Mouse (Mus musculus) left cerebral cortex, adult 2 months (tissue): ENCODE results near the gene Kif26a. TPM values are rescaled to one million over a fixed set of nuclear protein-coding genes. Genes with fewer than 3 reads are reported as not detected.

Experiments
- DNase-seq, 2 experiments: peaks; one replicate each; pipeline ENCODE4 v3.0.0; 2021 to 2022; ENCODE audit warnings: low spot score in 2 of 2, mixed read lengths in 1 of 2; ENCODE audit errors: extremely low spot score in 1 of 2
- H3K27ac ChIP-seq: fragments of 200-600 bp; 2 replicates; pipeline ENCODE4 v1.8.1; 2022
- H3K4me3 ChIP-seq: fragments of 200-600 bp; 2 replicates; pipeline ENCODE4 v1.8.1; 2022
- CTCF ChIP-seq: fragments of 200-600 bp; IDR thresholded peaks from 2 replicates; pipeline ENCODE4 v1.8.1; 2022; ENCODE audit warnings: antibody characterized with exemption, mild to moderate bottlenecking, moderate library complexity
- intact Hi-C: fragments of 180-260 bp; cut with DNase I; formaldehyde crosslinking; loops from one replicate; pipeline ENCODE4 v1.15.1; 2025
- total RNA-seq, 2 experiments: library from RNA; stranded (reverse); gene quantifications; 2 replicates each; pipeline ENCODE4 v1.2.3; 2021

The Kif26a gene
- total RNA-seq, 2 experiments from 2014 or later = 4.9 to 5.2 TPM

DNA sequence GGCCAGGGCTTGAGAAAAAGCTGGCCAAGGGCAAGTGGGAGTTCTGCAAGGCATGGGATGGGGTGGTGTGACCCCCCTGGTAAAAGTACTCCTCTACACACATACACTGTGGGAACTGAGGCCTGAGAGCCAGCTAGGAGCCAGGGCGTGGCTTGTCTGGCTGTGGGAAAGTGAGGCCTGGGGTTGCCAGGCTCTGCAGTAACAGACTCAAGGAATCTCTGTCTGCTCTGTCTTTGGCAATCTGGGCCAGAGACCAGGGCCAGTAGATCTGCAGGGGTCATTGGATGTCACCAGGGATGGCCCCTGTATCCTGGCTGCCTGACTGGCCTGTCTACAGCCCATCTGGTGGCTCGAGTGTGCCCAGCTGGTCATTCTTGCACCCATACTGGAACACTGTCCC, 61.2 kb downstream of the Kif26a start:
- H3K4me3 ChIP-seq = no peak overlapping the region
- no peak for DNase-seq
- TF ChIP-seq CTCF = no peak
- no peak overlapping the region for H3K27ac ChIP-seq
- intact Hi-C loops = no loop called here

DNA sequence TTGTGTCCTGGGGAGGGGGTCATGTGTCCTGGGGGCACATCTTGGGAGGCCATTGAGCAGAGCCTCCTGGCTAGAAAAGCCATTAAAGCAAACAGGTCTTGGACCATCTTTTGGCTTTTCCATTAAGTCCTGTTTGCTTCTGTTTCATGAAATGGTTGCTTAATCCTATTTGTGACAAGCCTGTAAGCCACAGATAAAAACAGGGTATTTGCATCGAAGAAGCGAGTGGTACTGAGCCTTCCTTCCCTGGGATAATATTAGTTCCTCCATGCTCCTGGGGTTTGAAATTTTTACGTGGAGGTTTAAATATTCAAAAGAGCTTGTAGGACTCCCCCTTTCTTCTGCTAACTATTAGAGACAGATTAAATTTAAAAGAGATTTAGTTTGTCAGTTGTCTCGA, 61.7 kb downstream of the Kif26a start:
- no peak for TF ChIP-seq CTCF
- intact Hi-C loops = no loop called here
- Histone ChIP-seq H3K4me3 (no peak overlapping the region), H3K27ac (no peak overlapping the region)
- DNase-seq = no peak

DNA sequence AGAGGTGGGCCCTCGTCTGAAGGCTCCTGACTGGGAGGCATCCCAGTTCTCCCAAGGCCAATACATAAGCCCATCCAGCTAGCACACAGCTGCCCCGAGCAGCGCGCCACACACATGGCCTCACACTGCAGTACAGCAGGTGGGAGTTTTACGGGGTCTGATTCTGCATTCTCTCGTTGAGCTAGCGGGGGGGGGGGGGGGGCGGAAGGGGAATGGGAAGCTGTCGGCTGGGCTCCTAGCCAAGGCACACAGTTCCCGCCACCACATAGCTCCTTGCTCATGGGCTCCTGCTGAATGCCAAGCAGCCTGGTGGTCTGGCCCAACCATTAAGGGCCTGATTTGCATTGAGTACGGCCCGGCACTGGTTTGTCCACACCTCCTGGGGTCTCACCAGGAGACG, 64.6 kb downstream of the Kif26a start:
- H3K27ac ChIP-seq = no peak overlapping the region
- intact Hi-C loops = no loop called here
- TF ChIP-seq CTCF = no peak
- H3K4me3 ChIP-seq = no peak overlapping the region
- no peak for DNase-seq

DNA sequence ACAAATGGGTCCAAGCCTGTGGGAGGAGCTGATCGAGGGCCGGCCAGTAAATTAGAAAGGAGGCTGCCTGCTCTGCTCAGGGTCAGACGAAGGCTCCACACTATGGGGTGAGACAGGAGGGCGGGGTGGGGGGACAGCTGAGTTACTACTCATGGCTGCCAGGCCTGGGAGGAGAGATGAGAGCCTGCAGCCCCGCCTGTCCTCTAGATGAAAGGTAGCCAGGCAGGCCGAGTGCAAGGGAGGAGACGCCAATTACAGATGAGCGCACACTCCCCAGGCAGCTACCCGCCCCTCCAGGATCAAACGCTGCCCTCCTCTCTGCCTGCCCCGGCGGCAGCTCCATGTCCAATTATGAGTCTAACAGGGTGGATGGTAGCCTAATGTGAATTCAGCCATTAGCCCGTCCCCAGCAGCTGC, 68.4 kb downstream of the Kif26a start:
- H3K4me3 ChIP-seq = no peak overlapping the region
- TF ChIP-seq CTCF = no peak
- H3K27ac ChIP-seq = no peak overlapping the region
- intact Hi-C loops = no loop called here
- DNase-seq = no peak

DNA sequence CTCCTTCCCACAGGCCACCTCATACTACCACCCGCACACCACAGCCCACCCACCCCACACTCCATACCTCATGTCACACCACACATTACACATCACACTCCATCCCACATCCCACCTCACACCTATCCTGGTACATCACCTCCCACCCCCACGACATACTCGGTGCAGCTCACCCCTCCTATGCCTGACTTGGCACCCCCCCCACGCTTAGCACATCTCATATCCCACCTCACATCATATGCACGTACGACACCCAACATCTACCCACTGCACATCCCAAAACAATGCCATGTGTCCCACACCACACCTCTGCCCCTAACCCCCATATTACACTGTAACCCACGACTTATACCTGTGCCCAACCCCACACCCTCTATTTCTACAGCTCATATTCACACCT, 69.5 kb downstream of the Kif26a start:
- no peak for TF ChIP-seq CTCF
- DNase-seq = no peak
- Histone ChIP-seq H3K27ac (no peak overlapping the region), H3K4me3 (no peak overlapping the region)
- intact Hi-C loops = no loop called here

DNA sequence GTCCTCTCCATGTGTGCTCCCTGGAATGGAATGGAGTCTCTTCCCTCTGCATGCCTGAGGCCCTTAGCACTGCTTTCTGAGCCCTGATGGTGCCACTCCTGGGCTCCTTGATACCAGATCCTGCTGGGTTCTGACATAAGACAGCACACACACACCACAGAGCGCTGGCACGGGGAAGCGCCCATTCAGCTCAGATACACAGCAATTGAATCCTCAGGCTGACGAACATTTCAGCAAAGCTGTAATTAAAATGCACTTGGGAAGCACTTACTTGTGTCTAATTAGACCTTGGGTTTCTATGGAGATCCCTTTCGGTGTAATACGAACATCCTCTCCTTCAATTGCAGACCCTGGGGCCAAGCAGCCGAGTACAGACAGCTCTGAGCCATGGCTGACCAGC, 71.0 kb downstream of the Kif26a start:
- DNase-seq = peak in 1 of 2 experiments; percentile 15
- no peak for TF ChIP-seq CTCF
- no peak overlapping the region for H3K27ac ChIP-seq
- intact Hi-C loops = no loop called here
- H3K4me3 ChIP-seq = no peak overlapping the region

DNA sequence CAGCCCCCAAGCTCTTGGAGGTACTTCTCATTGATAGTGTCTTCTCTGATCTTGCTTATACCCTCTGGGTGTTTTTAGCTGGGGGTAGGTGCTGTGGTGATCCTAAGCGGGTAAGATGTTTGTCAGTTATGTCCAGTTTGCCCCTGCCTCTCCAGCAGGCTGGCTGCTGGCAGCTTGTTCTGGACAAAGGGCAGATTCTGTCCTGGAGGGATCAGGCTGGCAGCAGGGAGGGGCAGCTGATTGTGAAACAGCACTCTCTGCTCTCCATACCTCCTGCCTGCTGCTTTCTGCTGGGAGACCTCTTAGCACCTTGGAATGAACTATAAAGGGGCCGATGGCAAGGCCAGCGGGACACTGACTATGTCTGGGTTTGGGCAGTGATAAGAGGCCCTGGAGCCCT, 71.7 kb downstream of the Kif26a start:
- intact Hi-C loops = no loop called here
- no peak for DNase-seq
- Histone ChIP-seq H3K27ac (no peak overlapping the region), H3K4me3 (no peak overlapping the region)
- no peak for TF ChIP-seq CTCF

DNA sequence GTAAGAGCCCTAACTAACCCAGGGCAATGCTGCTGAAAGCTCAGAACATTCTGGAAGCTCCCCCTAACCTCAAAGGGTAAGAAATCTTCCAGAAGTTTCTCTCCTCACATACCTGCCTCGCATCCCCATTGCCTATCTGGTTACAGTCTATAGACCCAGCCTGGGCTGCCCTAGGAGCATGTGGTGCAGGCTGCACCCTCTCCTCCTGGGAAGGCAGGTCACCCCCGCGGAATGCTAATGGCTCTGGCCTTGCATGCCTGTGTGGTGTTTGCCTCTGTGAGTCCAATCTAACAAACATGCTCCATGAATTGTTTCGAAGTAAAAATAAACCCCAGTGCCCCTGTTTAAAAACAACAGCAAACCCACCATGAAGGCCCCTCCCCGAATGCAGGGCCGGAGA, 75.3 kb downstream of the Kif26a start:
- Histone ChIP-seq H3K27ac (no peak overlapping the region), H3K4me3 (no peak overlapping the region)
- intact Hi-C loops = no loop called here
- DNase-seq = no peak
- TF ChIP-seq CTCF = no peak

DNA sequence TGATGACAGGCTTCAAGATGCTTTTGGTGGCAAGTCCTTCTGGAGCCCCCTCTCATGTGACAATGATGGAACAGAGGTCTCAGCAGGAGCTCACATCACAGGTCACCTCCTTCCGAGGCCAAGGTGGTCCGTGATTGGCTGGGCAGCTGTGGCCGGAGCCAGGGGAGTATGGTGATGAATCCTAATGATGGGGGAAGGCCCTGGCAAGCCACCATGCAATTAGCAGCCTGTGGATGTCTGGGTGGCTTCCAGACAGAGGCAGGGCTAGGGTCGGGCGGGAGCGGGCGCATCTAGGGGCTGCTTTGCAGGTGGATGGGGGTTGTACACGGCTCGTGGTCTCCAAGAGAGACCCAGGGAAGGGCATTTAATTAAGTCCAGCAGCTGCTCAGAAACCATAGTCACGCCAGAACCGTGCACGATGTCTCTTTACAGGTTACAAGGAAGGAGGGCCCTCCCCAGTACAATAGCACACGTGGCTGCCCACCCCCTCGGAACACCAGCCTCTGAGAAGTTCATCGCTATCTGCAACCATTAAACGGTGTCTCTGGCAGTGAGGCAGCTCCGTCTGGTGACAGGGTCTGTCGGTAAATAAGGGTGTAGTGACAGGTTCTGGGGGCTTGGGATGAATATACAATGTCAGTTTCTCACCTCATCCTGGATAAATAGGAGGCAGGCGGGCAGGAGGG, 75.9 kb downstream of the Kif26a start:
- intact Hi-C loops = no loop called here
- peak in 1 of 2 experiments; percentile 25 for DNase-seq
- Histone ChIP-seq H3K4me3 (no peak overlapping the region), H3K27ac (no peak overlapping the region)
- no peak for TF ChIP-seq CTCF

DNA sequence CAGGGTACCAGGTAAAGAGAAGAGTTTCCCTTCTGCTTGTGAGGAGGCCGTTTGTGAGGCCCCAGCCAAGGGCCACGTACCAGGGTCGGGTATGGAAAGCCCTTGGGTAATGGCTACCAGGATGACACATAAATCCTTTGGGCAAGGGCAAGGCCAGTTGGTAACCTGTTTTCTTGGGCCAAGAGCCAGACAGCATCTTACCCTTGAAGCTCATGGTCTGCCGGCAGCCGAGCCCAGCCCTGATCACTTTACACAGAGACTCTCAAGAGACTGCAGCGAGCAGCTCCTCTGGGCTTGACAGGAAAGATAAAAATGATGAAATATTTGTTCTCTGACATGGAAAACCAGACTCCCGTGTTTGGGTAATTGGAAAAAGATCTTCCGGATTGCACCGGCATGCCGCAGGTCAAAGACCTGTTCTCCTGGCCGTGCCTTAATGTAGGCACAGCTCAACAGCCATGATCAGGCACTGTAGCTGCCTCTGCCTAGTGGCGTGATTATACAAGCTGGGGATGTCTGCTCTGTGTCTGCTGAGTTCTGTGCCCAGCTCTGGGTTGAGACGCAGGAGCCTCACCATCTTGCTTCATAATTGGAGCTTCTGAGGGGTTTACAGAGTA, 77.8 kb downstream of the Kif26a start:
- intact Hi-C loops = no loop called here

DNA sequence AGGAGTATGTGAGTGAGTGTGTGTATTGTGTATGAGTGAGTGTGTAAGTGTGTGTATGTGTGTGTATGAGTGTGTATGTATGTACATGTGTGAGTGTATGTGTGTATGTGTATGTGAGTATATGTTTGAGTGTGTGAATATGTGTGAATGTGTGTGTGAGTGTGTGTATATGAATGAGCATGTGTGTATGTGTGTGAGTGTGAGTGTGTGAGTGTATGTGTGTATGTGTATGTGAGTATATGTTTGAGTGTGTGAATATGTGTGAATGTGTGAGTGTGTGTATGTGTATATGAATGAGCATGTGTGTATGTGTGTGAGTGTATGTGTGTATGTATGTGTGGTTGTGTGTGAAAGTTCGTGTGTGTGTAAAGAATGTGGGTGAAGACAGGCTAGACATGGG, 80.2 kb downstream of the Kif26a start:
- intact Hi-C loops = no loop called here
- H3K27ac ChIP-seq = no peak overlapping the region
- DNase-seq = no peak
- no peak for TF ChIP-seq CTCF
- H3K4me3 ChIP-seq = no peak overlapping the region

More for the DNA sequence above, 77.8 kb downstream of the Kif26a start:
- DNase-seq = no peak
- no peak for TF ChIP-seq CTCF
- no peak overlapping the region for H3K27ac ChIP-seq
- no peak overlapping the region for H3K4me3 ChIP-seq

DNA sequence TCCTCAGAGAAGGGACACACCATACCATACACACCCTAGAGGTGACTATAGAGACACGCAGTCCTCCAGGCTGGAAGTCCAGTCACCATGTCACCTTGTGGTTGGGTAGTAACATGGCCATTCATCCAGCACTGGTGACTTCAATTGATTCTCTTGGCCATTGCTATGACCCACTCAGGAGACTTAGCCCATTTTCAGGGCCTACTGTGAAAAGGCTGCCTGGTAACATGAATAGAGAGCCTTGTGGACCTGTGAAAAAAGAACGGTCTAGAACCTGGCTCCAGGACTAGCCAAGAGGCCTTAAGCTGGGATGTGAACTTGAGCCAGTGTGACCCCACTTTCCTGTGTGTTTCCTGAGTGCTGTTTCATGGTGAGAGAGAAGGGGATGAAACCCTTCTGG, 80.6 kb downstream of the Kif26a start:
- intact Hi-C loops = no loop called here
- Histone ChIP-seq H3K27ac (no peak overlapping the region), H3K4me3 (no peak overlapping the region)
- no peak for DNase-seq
- no peak for TF ChIP-seq CTCF

DNA sequence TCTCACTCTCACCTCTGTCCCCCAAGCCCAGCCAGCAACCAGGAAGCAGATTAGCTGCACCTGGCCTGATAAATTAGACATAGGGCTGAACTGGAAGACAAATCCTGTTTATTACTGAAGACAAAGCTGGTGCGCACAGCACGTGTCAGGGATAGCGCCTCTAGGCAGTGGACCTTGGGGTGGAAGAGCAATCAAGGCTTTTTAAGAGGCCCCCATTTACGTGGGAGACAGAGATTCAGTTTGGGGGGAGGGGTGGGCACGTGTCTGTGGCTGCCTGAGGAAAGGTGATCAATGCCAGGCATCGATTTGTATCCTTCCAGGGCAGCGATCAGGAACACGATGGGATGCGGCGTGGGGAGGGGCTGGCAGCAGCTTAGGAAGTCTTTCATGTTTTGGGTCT, 83.1 kb downstream of the Kif26a start:
- no peak for TF ChIP-seq CTCF
- Histone ChIP-seq H3K4me3 (no peak overlapping the region), H3K27ac (no peak overlapping the region)
- no peak for DNase-seq
- intact Hi-C loops = no loop called here
